Mouse (Mus musculus): ENCODE data around the gene Mmgt2. TPM values are rescaled to one million over a fixed set of nuclear protein-coding genes. Genes with fewer than 3 reads are reported as not detected.

The Mmgt2 gene
- polyA plus RNA-seq (2012; rRNA removed) = 43.0 and 47.5 TPM in 2 replicates

GRCm38 (mm10) chr11:62648591-62649391 lies at the start of gene Mmgt2:
Mmgt2 (plus strand) TSS chr11:62648664.
- Histone ChIP-seq H3K27me3 (ENCODE audit: control insufficient read depth, insufficient read depth, low read length) (no peaks in the 10 kb centered on the region), H3K27ac (ENCODE audit: control insufficient read depth, insufficient read depth, low read length) (peak within 1 kb of the TSS; percentile 39), H3K4me1 (replicated peaks; ENCODE audit: control insufficient read depth, insufficient read depth, low read length) (peaks cover 4% of the 10 kb centered on the region; the same call in 1 of the 2 replicates), H3K36me3 (ENCODE audit: control insufficient read depth, insufficient read depth, low read length) (no peaks in the 10 kb centered on the region), H3K4me3 (ENCODE audit: control insufficient read depth, insufficient read depth, low read length) (peak within 1 kb of the TSS; percentile 94)
- TF ChIP-seq POLR2A (IDR thresholded peaks at IDR 0.05; ENCODE audit: control insufficient read depth, extremely low read depth, insufficient read depth, low read length, poor library complexity) (no peak), CTCF (IDR thresholded peaks at IDR 0.05; ENCODE audit: borderline replicate concordance, control insufficient read depth, extremely low read depth, insufficient read depth, low read length, poor library complexity) (peak; percentile 99)
- under 1% methylated on average over 41 of the region's 53 CpGs for WGBS
- peak; percentile 98 for DNase-seq

DNA sequence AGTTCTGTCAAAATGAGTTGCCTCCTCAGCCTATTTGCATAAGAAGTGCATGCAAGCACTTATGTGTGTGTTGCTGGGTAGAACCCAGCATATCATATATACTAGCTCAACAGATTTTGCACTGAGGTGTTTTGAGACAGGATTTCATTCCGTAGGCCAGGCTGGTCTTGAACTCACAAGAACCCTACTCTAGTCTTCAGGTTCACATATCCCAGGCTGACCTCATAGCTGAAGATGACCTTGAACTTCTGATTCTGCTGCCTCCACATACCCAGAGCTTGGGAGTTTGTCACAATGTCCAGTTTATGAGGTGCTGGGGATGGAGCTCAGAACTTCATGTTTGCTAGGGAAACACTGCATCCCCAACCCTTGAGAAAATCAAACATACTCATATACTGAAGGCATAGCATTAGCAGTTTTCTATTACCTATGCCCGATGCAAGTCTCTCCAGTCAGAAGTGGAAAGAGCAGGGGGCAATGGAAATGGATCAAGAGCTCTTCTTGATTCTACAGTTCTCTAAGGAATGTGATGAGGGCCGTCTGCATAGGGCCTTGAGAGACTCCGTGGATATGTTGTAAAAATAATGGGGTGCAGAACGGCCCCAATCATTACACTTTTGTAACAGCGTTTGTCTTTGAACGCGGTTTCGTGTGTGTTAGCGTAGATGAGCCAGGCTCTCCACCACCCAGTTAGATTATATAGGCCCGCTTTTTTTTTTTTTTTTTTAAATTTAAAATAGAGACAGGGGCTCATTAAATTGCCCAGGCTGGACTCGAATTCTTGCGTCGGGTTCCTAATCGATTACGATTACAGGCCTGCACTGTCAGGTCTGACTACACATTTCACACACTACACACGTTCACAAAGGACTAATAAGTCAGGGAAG lies 46.5 kb upstream of the Mmgt2 start:
- Histone ChIP-seq H3K27ac (ENCODE audit: control insufficient read depth, insufficient read depth, low read length) (no peak overlapping the region), H3K4me3 (ENCODE audit: control insufficient read depth, insufficient read depth, low read length) (peak overlapping the region; percentile 18), H3K36me3 (ENCODE audit: control insufficient read depth, insufficient read depth, low read length) (peaks cover 34% of the 10 kb centered on the region), H3K27me3 (ENCODE audit: control insufficient read depth, insufficient read depth, low read length) (no peaks in the 10 kb centered on the region), H3K4me1 (replicated peaks; ENCODE audit: control insufficient read depth, insufficient read depth, low read length) (peaks cover 13% of the 10 kb centered on the region)
- no peak for DNase-seq
- 17% methylated on average over 17 of the region's 17 CpGs for WGBS
- no peak for TF ChIP-seq POLR2A (IDR thresholded peaks at IDR 0.05; ENCODE audit: control insufficient read depth, extremely low read depth, insufficient read depth, low read length, poor library complexity)
- no peak for TF ChIP-seq CTCF (IDR thresholded peaks at IDR 0.05; ENCODE audit: borderline replicate concordance, control insufficient read depth, extremely low read depth, insufficient read depth, low read length, poor library complexity)

GRCm38 (mm10) chr11:62602619-62603311 lies 45.7 kb upstream of the Mmgt2 start:
- H3K4me3 ChIP-seq (ENCODE audit: control insufficient read depth, insufficient read depth, low read length) = peak overlapping the region; percentile 66
- H3K36me3 ChIP-seq (ENCODE audit: control insufficient read depth, insufficient read depth, low read length) = peaks cover 38% of the 10 kb centered on the region
- peak; percentile 99 for DNase-seq
- peaks cover 13% of the 10 kb centered on the region for H3K4me1 ChIP-seq (replicated peaks; ENCODE audit: control insufficient read depth, insufficient read depth, low read length)
- WGBS = under 1% methylated on average over 58 of the region's 58 CpGs
- peak overlapping the region; percentile 62 for H3K27ac ChIP-seq (ENCODE audit: control insufficient read depth, insufficient read depth, low read length)
- H3K27me3 ChIP-seq (ENCODE audit: control insufficient read depth, insufficient read depth, low read length) = no peaks in the 10 kb centered on the region
- TF ChIP-seq CTCF (IDR thresholded peaks at IDR 0.05; ENCODE audit: borderline replicate concordance, control insufficient read depth, extremely low read depth, insufficient read depth, low read length, poor library complexity) = peak; percentile 70; the same call in 1 of the 2 replicates
- TF ChIP-seq POLR2A (IDR thresholded peaks at IDR 0.05; ENCODE audit: control insufficient read depth, extremely low read depth, insufficient read depth, low read length, poor library complexity) = peak; percentile 100

DNA sequence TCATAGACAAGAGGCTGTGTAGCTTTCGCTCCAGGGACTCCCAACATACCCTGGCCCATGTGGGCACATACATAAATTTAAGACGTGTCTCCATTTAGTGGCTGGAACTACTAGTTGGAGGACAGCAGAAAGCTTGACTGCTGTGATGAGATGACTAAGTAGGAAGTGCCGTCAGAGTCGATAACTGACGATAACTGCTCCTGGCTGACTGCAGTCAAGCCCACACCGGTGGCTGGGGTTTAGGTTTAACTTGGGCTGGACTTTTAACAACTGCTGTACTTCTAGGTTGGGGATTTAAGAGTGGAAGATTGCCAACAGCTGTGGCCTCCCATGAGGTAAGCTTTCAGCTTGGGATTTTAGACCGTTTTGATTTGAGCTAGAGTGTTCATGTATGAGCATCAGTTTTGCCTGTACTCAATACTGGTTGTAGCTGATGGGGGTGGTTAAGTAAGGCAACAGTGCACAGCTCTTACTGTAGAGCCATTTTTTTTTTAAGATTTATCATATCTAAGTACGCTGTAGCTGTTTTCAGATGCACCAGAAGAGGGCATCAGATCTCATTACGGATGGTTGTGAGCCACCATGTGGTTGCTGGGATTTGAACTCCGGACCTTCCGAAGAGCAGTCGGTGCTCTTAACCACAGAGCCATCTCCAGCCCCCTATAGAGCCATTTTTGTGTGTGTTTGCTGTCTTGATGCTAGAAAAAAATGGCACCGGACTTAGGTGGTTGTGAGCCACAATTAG lies 45.0 kb upstream of the Mmgt2 start:
- peaks cover 38% of the 10 kb centered on the region for H3K36me3 ChIP-seq (ENCODE audit: control insufficient read depth, insufficient read depth, low read length)
- peaks cover 8% of the 10 kb centered on the region for H3K4me1 ChIP-seq (replicated peaks; ENCODE audit: control insufficient read depth, insufficient read depth, low read length)
- H3K27ac ChIP-seq (ENCODE audit: control insufficient read depth, insufficient read depth, low read length) = peak overlapping the region; percentile 62
- no peaks in the 10 kb centered on the region for H3K27me3 ChIP-seq (ENCODE audit: control insufficient read depth, insufficient read depth, low read length)
- H3K4me3 ChIP-seq (ENCODE audit: control insufficient read depth, insufficient read depth, low read length) = peak overlapping the region; percentile 66
- 1% methylated on average over 13 of the region's 13 CpGs for WGBS
- TF ChIP-seq POLR2A (IDR thresholded peaks at IDR 0.05; ENCODE audit: control insufficient read depth, extremely low read depth, insufficient read depth, low read length, poor library complexity) = no peak
- TF ChIP-seq CTCF (IDR thresholded peaks at IDR 0.05; ENCODE audit: borderline replicate concordance, control insufficient read depth, extremely low read depth, insufficient read depth, low read length, poor library complexity) = no peak
- peak; percentile 22 for DNase-seq

- H3K4me1 ChIP-seq (replicated peaks; ENCODE audit: control insufficient read depth, insufficient read depth, low read length) = 0 out of 2 replicates have a peak, but pooled peaks cover 5% of the 10 kb centered on the region
- 49% methylated on average over 5 of the region's 5 CpGs for WGBS
- DNase-seq = no peak
- H3K36me3 ChIP-seq (ENCODE audit: control insufficient read depth, insufficient read depth, low read length) = peaks cover 38% of the 10 kb centered on the region
- TF ChIP-seq CTCF (IDR thresholded peaks at IDR 0.05; ENCODE audit: borderline replicate concordance, control insufficient read depth, extremely low read depth, insufficient read depth, low read length, poor library complexity) (no peak), POLR2A (IDR thresholded peaks at IDR 0.05; ENCODE audit: control insufficient read depth, extremely low read depth, insufficient read depth, low read length, poor library complexity) (no peak)
- no peak overlapping the region for H3K27ac ChIP-seq (ENCODE audit: control insufficient read depth, insufficient read depth, low read length)
- H3K27me3 ChIP-seq (ENCODE audit: control insufficient read depth, insufficient read depth, low read length) = no peaks in the 10 kb centered on the region
- no peak overlapping the region for H3K4me3 ChIP-seq (ENCODE audit: control insufficient read depth, insufficient read depth, low read length)
These were observed 44.2 kb upstream of the Mmgt2 start for GRCm38 (mm10) chr11:62604123-62604706.

Measured in thymus, adult 2 months (tissue).